Mouse (Mus musculus) heart, embryonic 11.5 days (tissue): ENCODE results near the gene Zfp946. TPM values are rescaled to one million over a fixed set of nuclear protein-coding genes. Genes with fewer than 3 reads are reported as not detected.

Experiments used
- ATAC-seq: fragments of 200-750 bp; cut with Nextera tagmentation; replicated peaks from 2 replicates; pipeline ENCODE4 v1.8.0; 2017; ENCODE audit warnings: moderate library complexity; ENCODE audit not compliant: insufficient number of reproducible peaks, low FRiP score, low TSS enrichment
- H3K27ac ChIP-seq: fragments of 300-500 bp; sonication (generic); 2 replicates; pipeline ENCODE4 v1.5.1; 2014; ENCODE audit warnings: mild to moderate bottlenecking, low read depth, low read length
- H3K27me3 ChIP-seq: fragments of 300-500 bp; sonication (generic); 2 replicates; pipeline ENCODE4 v1.6.1; 2014; ENCODE audit warnings: mild to moderate bottlenecking, low read length, mixed read lengths; ENCODE audit not compliant: control insufficient read depth, insufficient read depth
- H3K36me3 ChIP-seq: fragments of 300-500 bp; sonication (generic); 2 replicates; pipeline ENCODE4 v1.6.1; 2014; ENCODE audit warnings: mild to moderate bottlenecking, low read length, moderate library complexity, mixed read lengths; ENCODE audit not compliant: control insufficient read depth, insufficient read depth
- H3K4me1 ChIP-seq: fragments of 300-500 bp; sonication (generic); 2 replicates; pipeline ENCODE4 v1.6.1; 2014; ENCODE audit warnings: low read length; ENCODE audit not compliant: control insufficient read depth, insufficient read depth
- H3K4me2 ChIP-seq: fragments of 300-500 bp; sonication (generic); 2 replicates; pipeline ENCODE4 v1.6.1; 2014; ENCODE audit warnings: mild to moderate bottlenecking, moderate library complexity
- H3K4me3 ChIP-seq: fragments of 300-500 bp; sonication (generic); 2 replicates; pipeline ENCODE4 v1.5.1; 2014; ENCODE audit warnings: low read depth, low read length
- H3K9ac ChIP-seq: fragments of 300-500 bp; sonication (generic); 2 replicates; pipeline ENCODE4 v1.6.1; 2014; ENCODE audit warnings: mild to moderate bottlenecking, low read depth, low read length, moderate library complexity
- H3K9me3 ChIP-seq: fragments of 300-500 bp; sonication (generic); replicated peaks from 2 replicates; pipeline ENCODE4 v1.6.1; 2016; ENCODE audit warnings: low read length; ENCODE audit not compliant: control insufficient read depth
- WGBS: fragments of 180-500 bp; shearing (Covaris S2); extraction: QIAGEN DNeasy Blood & Tissue Kit; methylation state at CpG from one replicate; pipeline ENCODE4 v1.1.7; 2014; ENCODE audit not compliant: insufficient replicate concordance; 5-methylcytosine and 5-hydroxymethylcytosine counted together
- polyA plus RNA-seq: library from polyadenylated mRNA; unstranded; fragments of >200 nt; fragmentation: Nextera tagmentation; extraction: Ambion mirVana; gene quantifications from 2 replicates; pipeline ENCODE4 v1.2.1, GENCODE M21; 2014

Zfp946 gene
- polyA plus RNA-seq = 11.7 and 11.8 TPM in 2 replicates

GRCm38 (mm10) chr17:22423952-22424617 lies at the start of gene Zfp946:
Zfp946 (plus strand) TSS chr17:22424222.
- ATAC-seq = peak; percentile 93
- Histone ChIP-seq H3K27ac (peak within 1 kb of the TSS; percentile 84), H3K9me3 (no peaks in the 10 kb centered on the region), H3K9ac (peak within 1 kb of the TSS; percentile 80), H3K4me3 (peak within 1 kb of the TSS; percentile 66), H3K4me1 (no peaks in the 10 kb centered on the region), H3K27me3 (no peaks in the 10 kb centered on the region), H3K36me3 (no peaks in the 10 kb centered on the region), H3K4me2 (peak within 1 kb of the TSS; percentile 60)
- under 1% methylated on average over 29 of the region's 29 CpGs for WGBS

GRCm38 (mm10) chr17:22410756-22411155 lies 13.3 kb upstream of the Zfp946 start:
- Histone ChIP-seq H3K9ac (no peak overlapping the region), H3K27ac (no peak overlapping the region), H3K4me1 (no peaks in the 10 kb centered on the region), H3K4me2 (no peak overlapping the region), H3K27me3 (no peaks in the 10 kb centered on the region), H3K36me3 (no peaks in the 10 kb centered on the region), H3K9me3 (no peaks in the 10 kb centered on the region), H3K4me3 (no peak overlapping the region)
- ATAC-seq = no peak
- 66% methylated on average over 2 of the region's 2 CpGs for WGBS

- ATAC-seq = no peak; the same call in 1 of the 2 replicates
- no peaks in the 10 kb centered on the region for H3K27me3 ChIP-seq
- no peak overlapping the region for H3K27ac ChIP-seq
- H3K9ac ChIP-seq = no peak overlapping the region
- 0% methylated on average over 3 of the region's 3 CpGs for WGBS
- H3K4me3 ChIP-seq = no peak overlapping the region
- H3K36me3 ChIP-seq = no peaks in the 10 kb centered on the region
- no peak overlapping the region for H3K4me2 ChIP-seq
- no peaks in the 10 kb centered on the region for H3K9me3 ChIP-seq
- H3K4me1 ChIP-seq = no peaks in the 10 kb centered on the region
Measured at GRCm38 (mm10) chr17:22417510-22417909, 6.5 kb upstream of the Zfp946 start.

DNA sequence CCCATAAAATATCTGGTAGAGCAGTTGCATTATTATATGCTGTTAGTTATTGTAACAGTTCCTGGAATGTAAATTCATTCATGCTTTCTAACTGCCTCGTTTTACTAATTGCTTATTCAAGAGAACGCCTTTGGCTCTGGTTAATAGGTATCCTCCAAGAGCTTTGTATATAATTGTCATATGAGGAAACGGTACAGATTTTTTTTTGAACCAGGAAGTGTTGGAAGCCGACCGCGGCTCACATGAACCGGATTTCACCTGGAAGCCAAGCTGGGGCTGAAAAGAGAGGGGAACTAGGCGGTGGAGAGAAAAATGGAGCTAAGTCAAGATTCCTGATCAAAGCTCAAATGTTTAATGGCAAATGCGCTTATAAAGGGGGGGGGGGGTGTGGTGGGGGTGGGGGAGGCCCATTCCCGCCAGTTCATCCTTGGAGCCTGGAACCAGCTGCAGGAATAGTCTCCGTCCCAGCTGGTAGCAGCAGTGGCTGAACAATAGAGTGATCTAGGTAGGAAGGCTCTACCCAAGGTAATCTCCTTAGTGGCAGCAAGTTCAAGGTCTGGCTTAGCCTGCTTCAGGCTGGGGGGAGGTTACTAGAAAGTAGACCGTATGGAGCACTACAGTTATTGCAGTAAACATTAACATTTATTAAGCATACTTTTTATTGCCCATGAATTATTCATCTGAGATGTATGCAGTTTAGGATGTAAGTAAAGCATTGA lies 773 bp downstream of the Zfp946 start:
- H3K9ac ChIP-seq = peak overlapping the region; percentile 80
- no peaks in the 10 kb centered on the region for H3K9me3 ChIP-seq
- peak overlapping the region; percentile 84; the same call in 1 of the 2 replicates for H3K27ac ChIP-seq
- no peak for ATAC-seq
- H3K4me1 ChIP-seq = no peaks in the 10 kb centered on the region
- H3K27me3 ChIP-seq = no peaks in the 10 kb centered on the region
- H3K4me2 ChIP-seq = peak overlapping the region; percentile 60
- no peaks in the 10 kb centered on the region for H3K36me3 ChIP-seq
- peak overlapping the region; percentile 66 for H3K4me3 ChIP-seq
- WGBS = 4% methylated on average over 12 of the region's 12 CpGs

DNA sequence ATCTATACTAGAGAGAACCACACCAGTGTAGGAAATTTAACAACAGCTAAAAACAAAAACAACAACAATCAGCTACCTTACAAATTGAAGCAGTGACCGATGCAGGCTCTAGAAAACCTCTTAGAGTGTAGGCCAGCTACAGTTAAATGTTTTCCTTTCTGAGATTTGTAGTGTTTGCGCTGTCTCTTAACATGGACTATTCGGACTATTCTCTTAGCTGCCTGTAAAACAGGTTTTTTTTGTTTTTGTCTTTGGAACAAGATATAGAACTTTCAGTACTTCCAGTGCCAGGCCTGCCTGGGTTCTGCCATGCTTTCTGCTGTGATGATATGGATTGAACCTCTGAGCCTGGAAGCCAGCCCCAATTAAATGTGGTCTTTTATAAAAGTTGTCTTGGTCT lies 23.7 kb downstream of the Zfp946 start:
- no peaks in the 10 kb centered on the region; the same call in 1 of the 2 replicates for H3K36me3 ChIP-seq
- no peaks in the 10 kb centered on the region for H3K4me1 ChIP-seq
- H3K4me3 ChIP-seq = no peak overlapping the region
- 88% methylated on average over 3 of the region's 3 CpGs for WGBS
- no peak overlapping the region for H3K4me2 ChIP-seq
- H3K9me3 ChIP-seq = 0 out of 2 replicates have a peak, but pooled peaks cover 2% of the 10 kb centered on the region
- H3K27ac ChIP-seq = no peak overlapping the region
- H3K9ac ChIP-seq = no peak overlapping the region
- no peak for ATAC-seq
- H3K27me3 ChIP-seq = no peaks in the 10 kb centered on the region

GRCm38 (mm10) chr17:22497120-22497519 lies 73.1 kb downstream of the Zfp946 start:
- no peak for ATAC-seq
- Histone ChIP-seq H3K36me3 (no peaks in the 10 kb centered on the region), H3K27ac (no peak overlapping the region), H3K9me3 (no peaks in the 10 kb centered on the region; the same call in 1 of the 2 replicates), H3K9ac (no peak overlapping the region), H3K4me1 (no peaks in the 10 kb centered on the region), H3K4me2 (no peak overlapping the region), H3K4me3 (no peak overlapping the region), H3K27me3 (no peaks in the 10 kb centered on the region)
- WGBS = 69% methylated on average over 4 of the region's 4 CpGs

Other genes with a start within 250 kb of the Zfp946 start
- 2.5 and 3.0 TPM in 2 replicates for gene Zfp994, start 198.6 kb upstream of the Zfp946 start, polyA plus RNA-seq
- gene CT030661.1, start 109.4 kb upstream of the Zfp946 start, polyA plus RNA-seq = 8.8 and 10.4 TPM in 2 replicates
- gene Zfp944, start 62.8 kb upstream of the Zfp946 start, polyA plus RNA-seq = 8.8 and 10.6 TPM in 2 replicates
- 7.5 and 8.4 TPM in 2 replicates for gene Zfp758, start 62.8 kb upstream of the Zfp946 start, polyA plus RNA-seq
- gene Vmn2r111, start 149.3 kb downstream of the Zfp946 start, polyA plus RNA-seq = not detected in 2 replicates
- not detected in 2 replicates for gene Vmn2r112, start 176.7 kb downstream of the Zfp946 start, polyA plus RNA-seq